Mouse (Mus musculus): ENCODE measurements around the gene Pigr.

Gene Pigr

DNA sequence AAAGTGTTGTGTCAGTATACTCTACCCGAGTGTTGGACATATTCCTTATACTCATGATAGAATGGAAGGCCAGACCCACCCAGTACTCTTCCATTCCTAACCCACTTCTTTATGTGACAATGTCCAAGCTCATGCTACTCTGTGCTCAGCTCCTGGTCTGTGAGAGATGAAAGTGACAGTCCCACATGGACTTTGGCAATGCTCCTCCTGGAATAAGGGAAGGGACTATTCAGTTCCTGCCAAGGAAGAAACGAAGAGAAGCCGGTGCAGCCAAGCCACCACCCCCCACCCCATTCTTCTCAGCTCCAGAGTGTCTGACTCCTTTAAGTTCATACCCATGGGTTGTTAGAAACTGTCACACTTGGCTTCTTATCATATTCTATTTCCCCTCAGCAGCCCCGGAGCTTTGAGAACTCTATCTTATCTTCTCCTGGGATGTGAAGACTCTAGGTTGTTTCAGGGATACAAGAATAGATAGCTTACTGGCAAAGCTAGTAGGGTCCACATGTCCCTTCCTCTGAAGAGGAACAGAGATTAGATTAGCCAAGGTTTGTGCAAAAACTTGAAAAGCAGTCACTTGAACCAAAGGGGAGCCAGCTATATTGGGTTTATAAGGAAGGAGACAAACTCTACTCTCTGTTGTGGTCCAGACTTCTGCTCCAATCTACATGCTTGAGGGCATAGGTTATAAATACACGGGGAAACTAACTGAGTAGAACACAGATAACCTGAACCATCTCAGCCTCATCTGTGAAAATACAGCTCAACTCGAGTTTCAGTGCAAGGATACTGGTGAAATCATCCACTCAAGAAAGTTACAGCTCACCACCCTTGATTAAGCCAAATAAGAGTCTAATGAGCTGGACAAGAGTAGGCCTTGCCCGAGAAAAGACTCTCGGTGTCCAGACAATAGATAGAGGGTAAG, 3.7 kb downstream of the Pigr start:
- no peak for DNase-seq (ENCODE audit: low spot score)

GRCm38 (mm10) chr1:130832230-130833149, 6.0 kb downstream of the Pigr start:
- DNase-seq (ENCODE audit: low spot score) = no peak

GRCm38 (mm10) chr1:130835161-130835936, 8.9 kb downstream of the Pigr start:
- DNase-seq (ENCODE audit: low spot score) = no peak

- DNase-seq (ENCODE audit: low spot score) = no peak
Measured at GRCm38 (mm10) chr1:130838288-130838687, 11.8 kb downstream of the Pigr start.

GRCm38 (mm10) chr1:130840599-130841379, 14.3 kb downstream of the Pigr start:
- no peak for DNase-seq (ENCODE audit: low spot score)

DNA sequence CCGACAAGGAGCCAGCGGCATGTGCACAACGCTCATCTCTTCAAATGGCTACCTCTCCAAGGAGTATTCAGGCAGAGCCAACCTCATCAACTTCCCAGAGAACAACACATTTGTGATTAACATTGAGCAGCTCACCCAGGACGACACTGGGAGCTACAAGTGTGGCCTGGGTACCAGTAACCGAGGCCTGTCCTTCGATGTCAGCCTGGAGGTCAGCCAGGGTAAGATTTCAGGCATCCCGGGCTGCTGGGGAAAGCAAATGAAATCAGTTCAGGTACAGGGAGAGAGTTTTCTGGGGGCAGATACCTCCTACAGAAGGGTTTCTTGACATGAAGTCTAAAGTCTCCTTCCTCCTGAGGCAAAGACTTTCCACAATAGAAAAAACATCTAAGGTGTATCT, 15.1 kb downstream of the Pigr start:
- DNase-seq (ENCODE audit: low spot score) = no peak

DNA sequence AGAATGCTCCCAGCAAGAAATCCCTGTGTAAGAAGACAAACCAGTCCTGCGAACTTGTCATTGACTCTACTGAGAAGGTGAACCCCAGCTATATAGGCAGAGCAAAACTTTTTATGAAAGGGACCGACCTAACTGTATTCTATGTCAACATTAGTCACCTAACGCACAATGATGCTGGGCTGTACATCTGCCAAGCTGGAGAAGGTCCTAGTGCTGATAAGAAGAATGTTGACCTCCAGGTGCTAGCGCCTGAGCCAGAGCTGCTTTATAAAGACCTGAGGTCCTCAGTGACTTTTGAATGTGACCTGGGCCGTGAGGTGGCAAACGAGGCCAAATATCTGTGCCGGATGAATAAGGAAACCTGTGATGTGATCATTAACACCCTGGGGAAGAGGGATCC, 18.0 kb downstream of the Pigr start:
- no peak for DNase-seq (ENCODE audit: low spot score)

DNA sequence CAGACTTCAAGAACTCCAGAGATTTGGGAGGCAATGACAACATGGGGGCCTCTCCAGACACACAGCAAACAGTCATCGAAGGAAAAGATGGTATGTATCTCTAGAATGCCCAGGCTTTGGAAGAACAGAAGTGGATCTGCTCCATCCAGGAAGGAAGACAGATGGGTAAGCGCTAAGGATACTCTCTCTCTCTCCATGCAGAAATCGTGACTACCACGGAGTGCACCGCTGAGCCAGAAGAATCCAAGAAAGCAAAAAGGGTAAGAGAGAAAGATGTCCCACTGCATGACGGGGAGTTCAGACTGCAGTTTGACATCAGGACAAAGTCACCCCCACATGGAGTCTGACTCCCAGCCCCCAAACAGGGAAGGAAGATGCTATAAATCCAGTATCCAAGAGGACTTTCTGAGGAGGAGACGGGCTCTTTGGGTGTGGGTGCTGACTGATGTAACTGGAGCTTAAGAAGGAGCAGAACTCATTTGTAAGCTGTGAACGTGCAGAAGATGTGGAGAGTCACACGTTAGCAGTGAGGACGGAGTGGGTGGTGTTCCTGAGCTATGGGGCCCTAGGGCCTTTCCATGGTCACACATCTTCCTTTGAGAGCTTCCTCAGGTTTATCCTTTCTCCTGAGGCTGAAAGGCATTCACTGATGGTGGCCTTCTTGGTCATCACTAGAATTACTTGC, 23.2 kb downstream of the Pigr start:
- no peak for DNase-seq (ENCODE audit: low spot score)

- no peak for DNase-seq (ENCODE audit: low spot score)
Measured at GRCm38 (mm10) chr1:130850405-130850804, 23.9 kb downstream of the Pigr start.

GRCm38 (mm10) chr1:130854819-130855218, 28.3 kb downstream of the Pigr start:
- no peak for DNase-seq (ENCODE audit: low spot score)

- no peak for DNase-seq (ENCODE audit: low spot score)
Measured at GRCm38 (mm10) chr1:130855723-130856122, 29.2 kb downstream of the Pigr start.

DNA sequence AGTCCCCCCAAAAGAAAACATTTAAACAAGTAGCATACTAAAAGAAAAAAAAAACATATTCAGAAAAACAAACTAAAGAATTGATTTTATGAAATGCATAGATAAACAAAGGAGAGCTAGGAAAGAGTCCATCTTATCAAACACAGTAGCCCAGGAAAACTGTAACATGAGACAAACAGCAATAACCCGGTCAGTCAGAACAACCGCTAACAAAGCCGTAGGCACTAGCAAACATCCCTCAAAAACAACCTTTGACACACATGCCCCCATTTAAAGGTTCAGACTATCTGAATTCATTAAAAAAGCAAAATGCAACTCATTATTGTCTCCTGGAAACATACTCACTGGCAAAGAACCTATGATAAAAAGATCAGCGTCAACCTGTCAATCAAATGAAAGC, 31.0 kb downstream of the Pigr start:
- DNase-seq (ENCODE audit: low spot score) = no peak

- DNase-seq (ENCODE audit: low spot score) = no peak
Measured at GRCm38 (mm10) chr1:130864238-130864637, 37.8 kb downstream of the Pigr start.

DNA sequence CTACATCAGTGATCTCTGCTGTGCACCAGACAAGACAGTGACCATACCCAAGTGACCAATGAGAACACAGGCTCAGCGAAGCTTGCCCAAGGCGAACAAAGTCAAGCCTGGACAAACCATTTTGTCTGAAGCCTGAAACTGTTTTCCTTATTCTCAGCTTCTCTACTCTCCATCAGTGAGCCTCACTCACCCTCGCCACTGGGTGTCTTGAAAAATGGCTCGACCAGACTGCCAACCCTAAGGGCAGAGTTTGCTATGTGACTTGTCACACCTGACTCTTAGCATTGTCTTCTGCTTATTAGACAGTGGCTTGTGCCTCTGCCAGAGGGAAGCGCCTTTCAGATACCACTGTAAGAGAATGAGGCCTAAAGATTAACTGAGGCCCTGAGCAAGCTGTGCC, 38.3 kb downstream of the Pigr start:
- no peak for DNase-seq (ENCODE audit: low spot score)

DNA sequence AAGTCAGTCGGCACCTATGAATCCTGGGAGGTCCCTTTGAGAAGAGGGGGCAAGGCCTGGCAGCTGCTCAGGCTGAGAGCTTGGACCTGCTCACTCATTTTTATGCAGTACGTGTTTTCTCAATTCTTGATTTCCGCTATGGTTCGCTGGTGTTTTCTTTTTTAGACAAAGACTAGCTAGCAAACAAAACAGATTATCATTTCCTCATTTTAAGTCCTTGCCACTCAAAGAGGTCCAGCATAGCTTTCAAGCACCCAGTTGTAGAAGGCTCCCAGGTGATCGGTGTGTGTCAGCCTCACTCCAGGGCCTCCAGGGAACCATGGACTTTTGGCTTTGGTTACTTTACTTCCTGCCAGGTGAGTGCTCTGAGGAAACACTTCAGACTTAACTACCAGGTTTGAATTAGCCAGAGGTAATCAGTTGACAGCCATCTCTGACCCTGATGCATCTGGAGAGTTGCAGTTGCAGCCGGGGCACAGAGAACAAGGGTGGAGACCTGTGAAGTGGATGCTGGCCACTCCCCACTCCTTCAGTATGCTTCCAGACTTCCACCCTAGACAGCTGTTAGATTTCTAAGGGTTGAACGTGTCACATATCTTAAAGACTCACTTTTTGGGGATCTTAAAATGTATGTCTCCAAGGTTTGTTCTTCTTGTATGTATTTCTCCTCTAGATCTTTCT, 39.2 kb downstream of the Pigr start, which contains the start of gene Fcmr:
Gene Fcmr, plus strand, starts transcription at position 129 of the 681 bp plus-strand sequence.
- no peak for DNase-seq (ENCODE audit: low spot score)

DNA sequence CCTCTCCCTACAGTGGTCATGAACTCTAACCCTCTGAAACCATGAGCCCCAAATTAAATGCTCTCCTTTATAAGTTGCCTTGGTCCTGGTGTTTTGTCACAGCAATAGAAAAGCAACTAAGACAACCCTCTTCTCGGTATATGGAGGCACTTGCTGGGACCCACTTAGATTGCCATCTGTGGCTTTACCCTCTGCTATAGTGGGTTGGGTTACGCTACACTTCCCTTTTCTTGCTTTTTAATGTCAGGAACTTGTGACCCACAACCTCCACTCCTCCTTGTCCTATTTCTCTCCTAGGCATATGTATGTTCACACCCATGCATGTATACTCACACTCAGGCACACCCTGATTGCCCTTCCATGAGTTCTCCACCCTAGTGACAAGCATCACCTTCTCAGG, 46.4 kb downstream of the Pigr start:
- no peak for DNase-seq (ENCODE audit: low spot score)

DNA sequence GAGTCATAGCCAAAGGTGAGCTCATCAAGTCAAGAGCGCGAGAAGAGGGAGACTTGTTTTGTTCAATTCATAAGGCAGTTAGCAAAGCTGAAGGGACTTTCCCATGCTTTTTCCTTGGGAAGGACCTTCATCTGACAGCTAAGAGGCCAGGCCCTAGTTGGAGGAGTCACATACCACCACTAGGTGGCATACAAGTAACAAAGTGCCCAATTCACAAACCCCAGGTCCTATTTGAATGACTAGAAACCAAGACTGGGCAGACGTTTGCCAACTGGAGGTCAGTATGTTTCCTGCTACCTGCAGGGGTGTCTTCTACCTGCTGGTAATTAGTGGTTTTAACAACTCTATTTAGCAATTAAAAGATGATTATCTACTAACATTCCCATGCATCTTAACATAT, 48.7 kb downstream of the Pigr start:
- DNase-seq (ENCODE audit: low spot score) = no peak

DNA sequence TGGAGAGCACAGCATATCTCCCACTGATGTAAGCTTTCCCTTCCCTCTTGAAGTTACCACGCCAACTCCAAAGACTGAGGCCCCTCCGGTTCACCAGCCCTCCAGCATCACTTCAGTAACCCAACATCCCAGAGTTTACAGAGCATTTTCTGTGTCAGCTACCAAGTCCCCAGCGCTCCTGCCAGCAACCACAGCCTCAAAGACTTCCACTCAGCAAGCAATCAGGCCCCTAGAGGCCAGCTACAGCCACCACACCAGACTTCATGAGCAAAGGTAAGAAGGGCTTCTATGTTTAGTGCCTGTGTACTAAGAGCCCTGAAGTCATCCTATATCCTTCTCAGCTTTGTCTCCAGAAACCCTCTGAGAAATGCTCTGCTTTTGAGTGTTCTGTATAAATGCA, 49.4 kb downstream of the Pigr start:
- no peak for DNase-seq (ENCODE audit: low spot score)

DNA sequence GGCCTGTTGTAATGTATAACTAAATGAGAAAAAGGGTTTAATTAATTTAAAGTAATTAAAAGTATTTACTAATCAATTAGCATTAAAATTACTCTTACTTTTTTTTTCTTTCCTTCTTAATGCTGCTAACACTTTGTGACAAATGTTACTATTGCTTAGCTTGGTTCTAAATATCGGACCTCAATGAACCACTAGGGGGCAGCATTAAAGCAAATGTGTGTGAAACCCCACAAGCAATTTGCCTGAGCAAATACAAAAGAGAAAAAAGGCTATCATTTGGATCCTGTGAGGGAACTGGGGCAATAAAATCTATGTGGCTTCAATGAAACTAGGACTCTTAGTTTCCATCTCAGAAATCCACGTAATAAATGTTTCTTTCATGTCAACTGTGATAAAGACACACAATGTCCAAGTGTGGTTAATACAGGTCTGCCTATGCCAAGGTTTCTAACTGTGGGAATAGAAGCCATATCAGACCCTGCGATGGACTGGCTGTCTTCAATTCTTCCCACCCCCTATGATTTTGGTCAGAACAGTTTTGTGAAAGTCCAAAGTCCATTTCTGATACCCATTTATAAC, 50.5 kb downstream of the Pigr start:
- no peak for DNase-seq (ENCODE audit: low spot score)

All from ovary, postnatal 36 days (tissue).